Mouse (Mus musculus): ENCODE results near the gene Vash1. TPM values are rescaled to one million over a fixed set of nuclear protein-coding genes. Genes with fewer than 3 reads are reported as not detected.

Gene Vash1
- total RNA-seq, 2 experiments from 2014 or later = 0.07 to 0.54 TPM

DNA sequence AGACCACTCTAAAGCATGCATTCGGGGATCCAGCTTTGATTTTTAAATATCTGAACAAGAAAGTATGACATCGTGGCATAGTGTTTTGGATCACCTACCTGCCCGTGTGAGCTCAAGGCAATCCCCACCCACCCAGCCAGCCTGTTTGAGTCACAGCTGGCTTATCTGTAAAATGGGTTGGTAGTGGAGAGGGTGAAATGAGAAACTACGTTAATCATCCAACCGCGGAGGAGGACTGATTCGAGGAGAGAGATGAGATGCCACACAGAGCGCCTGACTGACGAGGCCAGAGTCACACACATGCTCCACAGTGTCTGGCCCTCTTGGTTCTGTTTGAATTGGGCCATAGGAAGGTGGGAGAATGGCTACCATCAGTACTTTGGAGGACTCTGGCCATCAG, 3.1 kb downstream of the Vash1 start:
- ATAC-seq (replicated peaks; ENCODE audit: poor library complexity) = no peak

DNA sequence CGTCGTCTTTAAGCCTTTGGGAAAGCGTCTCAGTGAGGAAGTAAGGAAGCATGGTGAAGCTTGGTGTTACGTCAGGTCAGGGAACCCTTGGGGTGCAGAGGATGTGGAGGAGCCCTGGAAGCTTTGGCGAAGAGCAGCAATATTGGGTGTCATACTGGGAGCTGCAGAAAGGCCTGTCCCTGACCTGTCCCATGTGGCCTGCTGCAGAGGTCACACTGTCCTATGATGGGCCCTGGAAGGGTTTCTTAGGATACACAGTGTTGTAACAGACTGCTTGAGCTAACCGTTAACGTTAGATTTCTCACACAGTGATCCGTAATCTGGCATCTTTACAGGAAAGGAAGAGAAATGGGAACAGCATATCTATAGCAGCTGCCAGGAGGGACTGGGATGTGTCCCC, 3.7 kb downstream of the Vash1 start:
- no peak for ATAC-seq (replicated peaks; ENCODE audit: poor library complexity)

- peak; percentile 75 for ATAC-seq (replicated peaks; ENCODE audit: poor library complexity)
Measured at GRCm38 (mm10) chr12:86683698-86684097, 5.2 kb downstream of the Vash1 start.

DNA sequence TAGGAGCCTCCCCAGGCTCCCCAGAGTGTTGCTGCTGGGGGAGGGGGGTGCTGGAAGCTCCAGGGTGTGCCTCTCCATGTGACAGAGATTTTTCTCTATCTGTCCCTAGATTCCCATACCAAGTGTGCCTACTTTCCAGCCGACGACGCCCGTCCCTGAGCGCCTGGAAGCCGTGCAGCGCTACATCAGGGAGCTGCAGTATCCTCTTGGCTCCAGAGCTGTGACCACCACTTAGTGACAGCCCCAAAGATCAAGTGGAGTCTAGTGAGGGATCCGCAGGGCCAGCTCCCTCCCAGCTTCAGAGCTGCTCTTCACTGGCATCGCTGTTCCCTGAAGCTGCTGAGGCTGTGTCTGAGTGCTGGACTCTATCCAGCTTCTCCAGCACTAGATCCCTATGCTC, 6.8 kb downstream of the Vash1 start:
- no peak for ATAC-seq (replicated peaks; ENCODE audit: poor library complexity)

GRCm38 (mm10) chr12:86686551-86687330, 8.2 kb downstream of the Vash1 start:
- ATAC-seq (replicated peaks; ENCODE audit: poor library complexity) = peak; percentile 42

DNA sequence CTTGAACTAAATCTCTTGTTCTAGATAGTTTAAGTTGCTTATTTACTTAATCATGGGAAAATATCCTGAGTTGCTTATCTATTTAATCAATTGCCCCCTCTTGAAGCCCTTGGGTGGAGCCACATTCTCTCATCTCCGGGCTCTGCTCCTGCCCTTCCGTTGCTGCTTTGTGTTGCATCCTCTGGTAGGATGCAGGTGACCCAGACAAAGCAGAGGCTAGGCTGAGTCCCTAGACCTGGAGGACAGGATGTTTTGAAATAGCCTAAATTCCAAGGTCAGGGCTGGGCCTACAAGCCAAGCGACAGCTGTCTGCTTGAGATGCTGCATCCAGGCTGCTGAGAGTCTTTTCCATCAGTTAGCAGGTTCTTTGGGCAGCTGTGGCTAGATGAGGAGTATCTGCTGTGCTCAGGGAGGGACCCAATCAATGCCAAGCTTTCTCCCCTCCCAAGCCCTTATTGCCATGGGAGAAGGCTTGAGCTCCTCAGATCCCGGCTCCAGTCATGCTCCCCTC, 9.0 kb downstream of the Vash1 start:
- ATAC-seq (replicated peaks; ENCODE audit: poor library complexity) = no peak

DNA sequence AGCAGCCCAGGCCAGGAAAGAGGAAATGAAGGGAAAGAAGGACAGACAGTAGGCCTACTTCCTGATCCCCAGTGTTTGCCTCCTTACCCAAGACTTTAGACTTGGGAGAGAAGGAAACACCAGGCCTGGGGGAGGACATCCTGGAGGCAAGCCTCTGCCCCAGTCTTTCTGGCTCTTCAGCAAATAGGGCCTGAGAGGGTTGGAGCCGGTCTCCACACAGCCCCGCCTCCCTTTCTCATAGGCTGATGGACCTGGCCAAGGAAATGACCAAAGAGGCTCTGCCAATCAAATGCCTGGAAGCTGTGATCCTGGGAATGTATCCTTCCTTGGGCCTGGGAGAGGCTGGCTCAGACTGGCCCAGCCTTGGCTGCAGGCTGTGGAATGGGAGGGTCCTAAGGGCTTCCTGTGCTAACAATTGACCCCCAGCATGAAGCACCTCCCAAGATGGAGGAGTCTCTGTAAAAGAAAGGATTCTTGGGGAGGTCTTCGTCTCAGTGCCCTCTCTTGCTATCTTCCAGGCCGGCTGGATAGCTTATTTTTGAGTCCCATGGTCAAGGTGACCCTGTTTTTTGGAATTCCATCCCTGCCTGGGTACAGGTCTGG, 9.6 kb downstream of the Vash1 start:
- ATAC-seq (replicated peaks; ENCODE audit: poor library complexity) = no peak

DNA sequence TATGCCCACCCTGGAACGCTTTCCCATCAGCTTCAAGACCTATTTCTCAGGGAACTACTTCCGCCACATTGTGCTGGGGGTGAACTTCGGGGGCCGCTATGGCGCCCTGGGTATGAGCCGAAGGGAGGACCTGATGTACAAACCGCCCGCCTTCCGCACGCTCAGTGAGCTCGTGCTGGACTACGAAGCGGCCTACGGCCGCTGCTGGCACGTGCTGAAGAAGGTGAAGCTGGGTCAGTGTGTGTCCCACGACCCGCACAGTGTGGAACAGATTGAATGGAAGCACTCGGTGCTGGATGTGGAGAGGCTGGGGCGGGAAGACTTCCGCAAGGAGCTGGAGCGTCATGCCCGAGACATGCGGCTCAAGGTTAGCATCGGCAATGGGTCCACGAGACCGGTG, 10.4 kb downstream of the Vash1 start:
- no peak for ATAC-seq (replicated peaks; ENCODE audit: poor library complexity)

DNA sequence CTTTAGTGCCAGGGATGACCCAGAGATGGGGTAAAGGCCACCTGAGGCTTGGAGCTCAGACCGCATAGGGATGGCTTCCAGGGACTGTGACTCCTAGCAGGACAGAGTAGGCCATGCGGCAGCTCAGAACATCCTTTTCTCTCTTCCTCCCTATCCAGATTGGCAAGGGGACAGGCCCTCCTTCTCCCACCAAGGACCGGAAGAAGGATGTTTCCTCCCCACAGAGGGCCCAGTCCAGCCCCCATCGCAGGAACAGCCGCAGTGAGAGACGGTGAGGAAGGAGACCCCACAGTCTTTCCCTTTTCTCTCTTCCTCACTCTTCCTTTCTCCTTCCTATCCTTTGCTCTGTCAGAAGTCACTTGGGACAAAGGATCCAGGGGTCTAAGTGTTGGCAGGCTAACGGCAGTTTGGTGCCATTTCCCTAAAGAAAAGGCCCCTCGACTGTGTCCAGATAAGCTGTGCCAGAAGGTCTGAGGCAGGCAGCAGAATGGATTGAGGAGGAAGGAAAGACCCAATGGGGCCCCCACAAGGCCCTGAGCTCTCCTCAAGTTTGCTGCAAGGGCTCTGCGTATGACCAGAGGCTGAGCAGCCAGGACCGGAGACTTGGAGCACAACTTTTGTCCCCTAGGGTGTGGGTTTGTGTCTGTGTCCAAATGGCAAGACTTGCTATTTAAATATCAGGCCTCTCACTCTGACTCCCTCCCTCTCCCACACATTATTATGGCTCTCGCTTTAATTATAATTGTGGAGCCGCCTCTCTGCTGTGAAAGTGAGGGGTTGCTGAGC, 12.4 kb downstream of the Vash1 start:
- no peak for ATAC-seq (replicated peaks; ENCODE audit: poor library complexity)

- 0 out of 2 replicates have a peak, but pooled peaks have one; percentile 30 for ATAC-seq (replicated peaks; ENCODE audit: poor library complexity)
Measured at GRCm38 (mm10) chr12:86692471-86693356, 14.2 kb downstream of the Vash1 start.

DNA sequence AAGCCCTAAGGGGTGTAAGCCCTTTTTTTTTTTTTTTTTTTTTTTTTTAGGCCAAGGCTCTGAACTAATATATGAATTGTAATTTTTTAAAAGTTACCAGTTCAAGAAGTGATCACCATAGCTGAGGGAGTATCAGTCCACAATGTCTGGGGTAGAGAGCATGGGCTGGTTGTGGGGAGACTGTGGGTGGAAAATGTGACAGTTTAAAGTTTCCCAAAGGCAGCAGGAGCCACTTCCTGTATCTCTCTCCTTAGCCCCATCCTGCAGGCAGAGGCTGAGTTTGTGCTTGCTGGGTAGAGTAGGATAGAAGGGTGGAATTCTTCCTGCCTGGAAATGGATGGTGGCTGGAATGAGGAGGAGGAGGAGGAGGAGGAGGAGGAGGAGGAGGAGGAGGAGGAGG, 14.9 kb downstream of the Vash1 start:
- ATAC-seq (replicated peaks; ENCODE audit: poor library complexity) = peak; percentile 57

DNA sequence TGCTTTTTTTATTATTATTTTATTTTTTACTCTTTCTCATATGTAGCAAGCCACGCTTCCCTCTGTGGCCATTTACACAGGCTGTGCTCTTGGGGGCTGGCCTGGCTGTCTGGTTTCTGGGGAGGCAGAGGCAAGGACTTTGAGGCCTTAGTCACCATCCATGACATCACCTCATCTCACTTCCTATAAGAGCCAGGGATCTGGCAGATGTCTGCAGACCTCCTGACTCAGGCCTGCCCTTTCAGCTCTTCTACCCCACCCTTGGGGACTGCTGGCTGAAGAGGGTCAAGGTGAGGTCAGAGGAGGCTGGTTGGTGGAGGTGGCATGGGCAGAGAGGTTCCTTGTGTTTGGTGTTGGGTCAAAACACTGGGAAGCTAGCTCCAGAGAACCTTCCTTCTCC, 15.9 kb downstream of the Vash1 start:
- ATAC-seq (replicated peaks; ENCODE audit: poor library complexity) = 0 out of 2 replicates have a peak, but pooled peaks have one; percentile 30

- no peak for ATAC-seq (replicated peaks; ENCODE audit: poor library complexity)
Measured at GRCm38 (mm10) chr12:86697996-86698395, 19.5 kb downstream of the Vash1 start.

GRCm38 (mm10) chr12:86698537-86698936, 20.0 kb downstream of the Vash1 start:
- no peak for ATAC-seq (replicated peaks; ENCODE audit: poor library complexity)

DNA sequence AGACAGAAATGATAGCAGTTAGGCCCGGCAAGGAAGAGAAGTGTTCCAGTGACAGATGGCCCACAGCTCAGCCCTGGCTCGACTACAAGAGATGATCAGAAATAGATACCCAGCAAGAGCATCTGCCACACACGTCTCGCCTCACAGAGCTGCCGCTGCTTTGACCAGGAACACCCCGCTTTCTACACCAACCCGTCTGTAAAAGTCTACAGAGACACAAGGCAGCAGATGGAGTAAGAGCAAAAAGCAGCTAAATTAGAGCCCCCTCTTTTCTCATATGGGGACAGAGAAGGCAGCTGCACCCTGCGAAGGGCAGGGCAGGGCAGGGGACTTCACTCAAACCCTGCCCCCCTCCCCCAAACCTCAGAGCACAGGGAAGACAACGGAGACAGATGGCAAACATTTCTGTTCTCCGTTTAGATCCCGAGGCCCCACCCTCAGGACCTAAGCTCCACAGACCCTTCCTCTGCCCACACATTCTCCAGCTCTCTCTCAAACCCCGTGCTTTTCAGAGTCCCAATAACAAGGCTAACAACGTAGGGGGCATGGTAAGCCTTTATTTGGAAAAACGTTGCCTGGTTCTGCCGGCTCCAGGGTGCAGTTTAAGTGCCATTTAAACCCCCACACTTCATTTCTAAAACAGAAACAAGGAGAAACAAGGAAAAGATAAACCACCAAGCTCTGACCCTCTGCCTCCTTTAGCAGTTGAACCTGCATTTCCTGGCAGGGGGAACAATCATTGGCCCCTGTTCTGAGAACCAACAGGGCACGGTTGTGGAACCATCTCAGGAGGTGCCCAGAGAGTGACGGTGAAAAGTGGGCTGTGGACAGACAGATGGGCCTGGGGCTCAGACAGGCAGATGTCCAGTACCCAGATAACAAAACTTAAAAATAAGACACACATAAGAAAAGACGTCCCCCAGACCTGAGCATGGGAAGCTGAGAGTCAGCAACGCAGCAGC, 21.7 kb downstream of the Vash1 start:
- no peak for ATAC-seq (replicated peaks; ENCODE audit: poor library complexity)

- ATAC-seq (replicated peaks; ENCODE audit: poor library complexity) = no peak
Measured at GRCm38 (mm10) chr12:86700927-86701310, 22.4 kb downstream of the Vash1 start.

DNA sequence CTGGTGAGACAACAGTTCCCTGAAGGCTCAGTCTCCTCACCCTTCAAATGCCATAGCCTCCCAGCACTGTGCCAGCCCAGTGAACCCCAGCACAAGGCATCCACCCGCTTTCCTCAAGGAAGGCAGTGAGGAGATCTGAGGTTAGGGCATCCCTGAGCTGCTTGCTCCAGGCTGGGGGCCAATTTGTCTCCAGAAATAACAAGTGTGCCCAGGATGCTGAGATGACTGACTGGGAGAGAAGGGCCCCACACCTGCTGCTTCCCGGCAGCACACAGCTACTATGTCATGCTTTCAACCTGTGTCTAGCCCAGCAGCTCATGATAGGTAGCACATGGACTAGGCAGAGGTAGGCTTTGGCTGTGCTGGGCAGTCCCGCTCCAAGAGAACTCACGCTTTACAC, 23.0 kb downstream of the Vash1 start:
- ATAC-seq (replicated peaks; ENCODE audit: poor library complexity) = no peak

GRCm38 (mm10) chr12:86702690-86703089, 24.2 kb downstream of the Vash1 start:
- no peak for ATAC-seq (replicated peaks; ENCODE audit: poor library complexity)

DNA sequence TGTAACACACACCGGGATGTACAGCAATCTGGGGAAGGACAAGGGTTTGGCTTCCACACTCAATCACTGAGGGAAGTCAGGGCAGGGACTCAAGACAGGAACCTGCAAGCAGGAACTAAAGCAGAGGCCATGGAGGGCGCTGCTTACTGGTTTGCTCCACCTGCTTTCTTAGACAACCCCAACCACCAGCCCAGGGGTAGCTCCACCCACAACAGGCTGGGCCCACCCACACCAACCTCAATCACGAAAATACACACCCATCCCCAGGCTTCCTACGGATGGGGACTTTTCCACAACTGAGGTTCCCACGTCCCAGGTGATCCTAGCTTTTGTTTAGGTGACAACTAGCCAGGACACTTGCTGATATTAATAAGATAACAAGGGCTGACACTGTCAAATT, 27.3 kb downstream of the Vash1 start:
- no peak for ATAC-seq (replicated peaks; ENCODE audit: poor library complexity)
